Mouse (Mus musculus) left cerebral cortex, adult 9 months (tissue): ENCODE results near the gene Olfr732.

Source experiments
- DNase-seq, 2 experiments: peaks; one replicate each; pipeline ENCODE4 v3.0.0; 2022; ENCODE audit warnings: low spot score in 2 of 2

Gene Olfr732

GRCm38 (mm10) chr14:50284106-50284505, at the start of gene Olfr732:
TSS of gene Olfr732 (minus strand) at chr14:50284206.
- no peak for DNase-seq

- no peak for DNase-seq
Observed at GRCm38 (mm10) chr14:50326661-50327060, 42.7 kb upstream of the Olfr732 start, which contains the start of gene Olfr734. TSS of gene Olfr734 (minus strand) at chr14:50326761.

GRCm38 (mm10) chr14:50301422-50301821, 17.4 kb upstream of the Olfr732 start, which contains the start of gene Olfr733:
TSS of gene Olfr733 (minus strand) at chr14:50301522.
- no peak for DNase-seq

- DNase-seq: no peak
Observed at GRCm38 (mm10) chr14:50241766-50242165, 42.2 kb downstream of the Olfr732 start, which contains the start of gene Olfr731. TSS of gene Olfr731 (minus strand) at chr14:50241866.
